Mouse (Mus musculus): ENCODE measurements around the gene Narfl.
A peak's percentile ranks its signal among the peaks of the same experiment; 100 is the strongest.
"Not testable (repeated sequence)": the region's sequence is repeated elsewhere in the genome, so short reads cannot be mapped to it uniquely, and the experiment has no call there.

The Narfl gene

GRCm38 (mm10) chr17:25802825-25803517 is 29.4 kb downstream of the Narfl start:
- DNase-seq (ENCODE audit: low read depth, low spot score): no peak

- no peak for DNase-seq (ENCODE audit: low read depth, low spot score)
These were observed 32.9 kb downstream of the Narfl start for GRCm38 (mm10) chr17:25806507-25806906.

- not testable (repeated sequence) for DNase-seq (ENCODE audit: low read depth, low spot score)
These were observed 33.9 kb downstream of the Narfl start for GRCm38 (mm10) chr17:25807452-25807851.

GRCm38 (mm10) chr17:25808028-25808427 is 34.5 kb downstream of the Narfl start:
- DNase-seq (ENCODE audit: low read depth, low spot score): no peak

GRCm38 (mm10) chr17:25808789-25809605 is 35.4 kb downstream of the Narfl start, which contains the start of gene Fbxl16:
Gene Fbxl16, plus strand, starts transcription at chr17:25809085.
- DNase-seq (ENCODE audit: low read depth, low spot score): peak; percentile 59

- DNase-seq (ENCODE audit: low read depth, low spot score): no peak
These were observed 36.2 kb downstream of the Narfl start for GRCm38 (mm10) chr17:25809606-25810340.

- DNase-seq (ENCODE audit: low read depth, low spot score): no peak
These were observed 37.3 kb downstream of the Narfl start for GRCm38 (mm10) chr17:25810890-25811289.

GRCm38 (mm10) chr17:25813471-25813870 is 39.9 kb downstream of the Narfl start:
- peak; percentile 93 for DNase-seq (ENCODE audit: low read depth, low spot score)

- no peak for DNase-seq (ENCODE audit: low read depth, low spot score)
These were observed 44.1 kb downstream of the Narfl start for GRCm38 (mm10) chr17:25817662-25818061.

- no peak for DNase-seq (ENCODE audit: low read depth, low spot score)
These were observed 45.5 kb downstream of the Narfl start for GRCm38 (mm10) chr17:25818851-25819780.

- peak; percentile 86 for DNase-seq (ENCODE audit: low read depth, low spot score)
These were observed 49.9 kb downstream of the Narfl start, which contains the start of gene Wdr24 for GRCm38 (mm10) chr17:25823452-25823851. Gene Wdr24, plus strand, starts transcription at chr17:25823627.

GRCm38 (mm10) chr17:25824362-25825142 is 51.0 kb downstream of the Narfl start:
- no peak for DNase-seq (ENCODE audit: low read depth, low spot score)

- no peak for DNase-seq (ENCODE audit: low read depth, low spot score)
These were observed 51.7 kb downstream of the Narfl start for GRCm38 (mm10) chr17:25825311-25825710.

GRCm38 (mm10) chr17:25825984-25826570 is 52.5 kb downstream of the Narfl start:
- no peak for DNase-seq (ENCODE audit: low read depth, low spot score)

- DNase-seq (ENCODE audit: low read depth, low spot score): no peak
These were observed 53.4 kb downstream of the Narfl start for GRCm38 (mm10) chr17:25827011-25827410.

GRCm38 (mm10) chr17:25827546-25828222 is 54.1 kb downstream of the Narfl start:
- DNase-seq (ENCODE audit: low read depth, low spot score): no peak

- DNase-seq (ENCODE audit: low read depth, low spot score): no peak
These were observed 54.6 kb downstream of the Narfl start for GRCm38 (mm10) chr17:25828223-25828594.

- peak; percentile 79 for DNase-seq (ENCODE audit: low read depth, low spot score)
These were observed 55.4 kb downstream of the Narfl start, which contains the start of gene Jmjd8 for GRCm38 (mm10) chr17:25828712-25829557. Gene Jmjd8, plus strand, starts transcription at chr17:25828867.
